Mouse (Mus musculus) stomach, embryonic 16.5 days (tissue): ENCODE data around the gene Wnt10b. TPM values are rescaled to one million over a fixed set of nuclear protein-coding genes. Genes with fewer than 3 reads are reported as not detected.
"Not testable (repeated sequence)": the region's sequence is repeated elsewhere in the genome, so short reads cannot be mapped to it uniquely, and the experiment has no call there.

Experiments
- ATAC-seq: fragments of 200-750 bp; cut with Nextera tagmentation; 2 replicates; pipeline ENCODE4 v1.8.0; 2017; ENCODE audit warnings: moderate number of reproducible peaks, moderate TSS enrichment; ENCODE audit not compliant: insufficient read depth, low FRiP score
- H3K27ac ChIP-seq: fragments of 300-500 bp; sonication (generic); 2 replicates; pipeline ENCODE4 v1.5.1; 2014; ENCODE audit warnings: low read length
- H3K27me3 ChIP-seq: fragments of 300-500 bp; sonication (generic); 2 replicates; pipeline ENCODE4 v1.6.1; 2014; ENCODE audit warnings: low read length, control low read depth, mixed read lengths; ENCODE audit not compliant: control insufficient read depth, insufficient read depth
- H3K36me3 ChIP-seq: fragments of 300-500 bp; sonication (generic); 2 replicates; pipeline ENCODE4 v1.6.1; 2014; ENCODE audit warnings: low read length; ENCODE audit not compliant: control insufficient read depth, insufficient read depth
- H3K4me1 ChIP-seq: fragments of 300-500 bp; sonication (generic); 2 replicates; pipeline ENCODE4 v1.6.1; 2014; ENCODE audit warnings: low read length, control low read depth, mixed read lengths; ENCODE audit not compliant: control insufficient read depth, insufficient read depth
- H3K4me2 ChIP-seq: fragments of 300-500 bp; sonication (generic); 2 replicates; pipeline ENCODE4 v1.6.1; 2014; ENCODE audit warnings: low read depth, low read length, mixed read lengths
- H3K4me3 ChIP-seq: fragments of 300-500 bp; sonication (generic); replicated peaks from 2 replicates; pipeline ENCODE4 v1.5.1; 2014; ENCODE audit warnings: mild to moderate bottlenecking, low read length
- H3K9ac ChIP-seq: fragments of 300-500 bp; sonication (generic); 2 replicates; pipeline ENCODE4 v1.6.1; 2014; ENCODE audit warnings: low read length
- H3K9me3 ChIP-seq: fragments of 300-500 bp; sonication (generic); replicated peaks from 2 replicates; pipeline ENCODE4 v1.6.1; 2016; ENCODE audit warnings: low read length, control low read depth; ENCODE audit not compliant: control insufficient read depth
- WGBS: fragments of 180-500 bp; shearing (Covaris S2); extraction: QIAGEN DNeasy Blood & Tissue Kit; methylation state at CpG from one replicate; pipeline ENCODE4 v1.1.7; 2014; 5-methylcytosine and 5-hydroxymethylcytosine counted together
- polyA plus RNA-seq: library from polyadenylated mRNA; unstranded; fragments of >200 nt; fragmentation: Nextera tagmentation; extraction: Ambion mirVana; gene quantifications from 2 replicates; pipeline ENCODE4 v1.2.1, GENCODE M21; 2015

Gene Wnt10b
- polyA plus RNA-seq: 0.14 TPM in 1 of 2 replicates, not detected in the other

DNA sequence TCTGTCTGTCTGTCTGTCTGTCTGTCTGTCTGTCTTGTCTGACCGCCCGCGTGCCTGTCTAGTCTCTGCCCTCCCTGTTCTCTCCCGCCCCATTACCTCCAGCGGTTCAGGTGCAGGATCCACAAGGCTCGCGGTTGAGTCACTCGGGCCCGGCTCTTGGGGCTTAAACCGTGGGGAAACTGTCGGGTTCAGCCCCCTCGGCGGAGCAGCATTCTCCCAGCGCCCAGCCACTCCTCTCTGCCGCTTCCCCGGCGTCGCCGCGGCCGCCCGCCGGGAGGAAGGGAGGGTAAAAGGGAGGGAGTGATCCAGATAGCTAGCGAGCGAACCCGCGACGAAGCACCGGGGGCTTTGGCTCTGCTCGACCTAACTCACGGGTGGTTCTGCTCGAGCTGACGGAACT, at the start of gene Wnt10b:
Wnt10b (minus strand) TSS at position 389 of the 400 bp plus-strand sequence.
- H3K9ac ChIP-seq: no peak within 1 kb of the TSS; the same call in 1 of the 2 replicates
- peak within 1 kb of the TSS; percentile 28 for H3K4me3 ChIP-seq
- no peak within 1 kb of the TSS for H3K27ac ChIP-seq
- H3K27me3 ChIP-seq: peaks cover 84% of the 10 kb centered on the region
- peak within 1 kb of the TSS; percentile 45 for H3K4me2 ChIP-seq
- no peak for ATAC-seq
- WGBS: under 1% methylated on average over 33 of the region's 33 CpGs
- no peaks in the 10 kb centered on the region for H3K9me3 ChIP-seq
- H3K4me1 ChIP-seq: peaks cover 29% of the 10 kb centered on the region
- H3K36me3 ChIP-seq: no peaks in the 10 kb centered on the region

GRCm38 (mm10) chr15:98827611-98828011, 49.7 kb upstream of the Wnt10b start:
- Histone ChIP-seq H3K4me1 (peaks cover 10% of the 10 kb centered on the region), H3K4me3 (no peak overlapping the region), H3K4me2 (no peak overlapping the region), H3K9ac (no peak overlapping the region), H3K9me3 (no peaks in the 10 kb centered on the region), H3K27me3 (no peaks in the 10 kb centered on the region), H3K27ac (no peak overlapping the region), H3K36me3 (peaks cover 13% of the 10 kb centered on the region)
- ATAC-seq: no peak
- WGBS: 88% methylated on average over 7 of the region's 7 CpGs

- no peak overlapping the region for H3K4me2 ChIP-seq
- no peaks in the 10 kb centered on the region for H3K27me3 ChIP-seq
- no peak overlapping the region for H3K9ac ChIP-seq
- WGBS: 59% methylated on average over 3 of the region's 3 CpGs
- no peak overlapping the region for H3K4me3 ChIP-seq
- peaks cover 21% of the 10 kb centered on the region for H3K36me3 ChIP-seq
- no peaks in the 10 kb centered on the region; the same call in 1 of the 2 replicates for H3K4me1 ChIP-seq
- no peak overlapping the region for H3K27ac ChIP-seq
- no peaks in the 10 kb centered on the region for H3K9me3 ChIP-seq
- no peak for ATAC-seq
Measured at GRCm38 (mm10) chr15:98823434-98823833, 45.5 kb upstream of the Wnt10b start.

DNA sequence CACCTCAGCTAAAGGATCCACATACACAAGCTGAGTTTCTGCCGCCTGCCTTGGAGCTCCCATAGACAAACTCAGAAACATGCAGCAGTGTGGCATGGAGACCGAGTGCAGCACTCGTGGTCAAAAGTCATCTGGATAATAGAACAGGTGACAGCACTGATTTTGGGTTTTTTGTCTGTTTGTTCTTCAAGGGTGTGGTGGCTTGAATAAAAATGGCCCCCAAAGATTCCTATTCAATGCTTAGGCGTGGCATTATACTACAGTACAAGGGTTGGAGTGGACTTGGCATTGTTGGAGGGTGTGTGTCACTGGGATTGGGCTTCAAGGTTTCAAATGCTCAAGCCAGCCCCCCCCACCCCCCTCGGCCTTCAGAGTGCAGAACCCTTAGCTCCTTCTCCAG, 44.2 kb upstream of the Wnt10b start:
- no peak overlapping the region for H3K9ac ChIP-seq
- H3K9me3 ChIP-seq: no peaks in the 10 kb centered on the region
- no peaks in the 10 kb centered on the region for H3K4me1 ChIP-seq
- no peak overlapping the region for H3K27ac ChIP-seq
- no peak for ATAC-seq
- no peak overlapping the region for H3K4me2 ChIP-seq
- WGBS: 82% methylated on average over 5 of the region's 5 CpGs
- peaks cover 21% of the 10 kb centered on the region for H3K36me3 ChIP-seq
- no peak overlapping the region for H3K4me3 ChIP-seq
- H3K27me3 ChIP-seq: no peaks in the 10 kb centered on the region

DNA sequence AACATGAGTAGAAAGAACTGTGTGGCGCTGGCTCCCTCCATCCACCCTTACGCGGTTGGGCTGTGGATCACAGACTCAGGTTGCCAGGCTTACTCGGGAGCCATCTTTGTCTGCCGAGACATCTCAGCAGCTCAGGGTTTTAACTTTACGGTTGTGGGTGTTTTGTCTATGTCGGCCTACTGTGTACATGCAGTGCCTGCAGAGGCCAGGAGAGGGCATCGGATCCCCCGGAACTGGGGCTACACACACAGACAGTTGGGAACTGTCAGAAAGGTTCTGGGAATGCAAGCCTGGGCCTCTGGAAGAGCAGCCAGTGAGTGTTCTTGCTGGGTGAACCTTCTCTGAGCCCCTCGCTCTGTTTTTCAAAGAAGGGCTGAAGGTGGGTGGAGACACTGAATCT, 43.5 kb upstream of the Wnt10b start:
- H3K36me3 ChIP-seq: peaks cover 21% of the 10 kb centered on the region
- 45% methylated on average over 10 of the region's 10 CpGs for WGBS

DNA sequence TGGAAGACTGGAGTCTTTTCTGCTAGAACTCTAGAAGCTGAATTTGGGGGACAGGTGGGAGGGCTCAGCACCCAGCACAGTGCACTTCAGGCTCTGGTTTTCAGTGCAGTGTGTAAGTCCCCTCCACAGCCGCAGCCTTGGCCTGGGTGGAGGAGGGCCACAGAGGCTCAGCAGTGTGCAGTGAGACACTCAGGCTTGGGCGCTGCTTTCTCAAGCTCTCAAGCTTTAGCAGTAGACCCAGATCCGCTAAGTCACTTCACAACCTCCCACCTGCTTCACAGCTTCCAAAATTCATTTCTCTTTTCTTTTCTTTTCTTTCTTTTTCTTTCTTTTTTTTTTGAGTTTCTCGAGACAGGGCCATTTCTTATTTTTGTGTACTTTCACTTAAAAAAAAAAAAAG, 43.0 kb upstream of the Wnt10b start:
- H3K9me3 ChIP-seq: no peaks in the 10 kb centered on the region
- peaks cover 21% of the 10 kb centered on the region for H3K36me3 ChIP-seq
- no peak overlapping the region for H3K4me3 ChIP-seq
- WGBS: 86% methylated on average over 4 of the region's 4 CpGs
- no peak for ATAC-seq
- no peak overlapping the region for H3K27ac ChIP-seq
- H3K9ac ChIP-seq: no peak overlapping the region
- no peak overlapping the region for H3K4me2 ChIP-seq
- H3K27me3 ChIP-seq: no peaks in the 10 kb centered on the region
- H3K4me1 ChIP-seq: no peaks in the 10 kb centered on the region

More for the DNA sequence above, 43.5 kb upstream of the Wnt10b start:
- Histone ChIP-seq H3K9me3 (no peaks in the 10 kb centered on the region), H3K4me1 (no peaks in the 10 kb centered on the region), H3K9ac (no peak overlapping the region), H3K27me3 (no peaks in the 10 kb centered on the region), H3K4me2 (no peak overlapping the region), H3K4me3 (no peak overlapping the region), H3K27ac (no peak overlapping the region)
- ATAC-seq: no peak

GRCm38 (mm10) chr15:98818171-98818570, 40.2 kb upstream of the Wnt10b start:
- ATAC-seq: no peak
- H3K27ac ChIP-seq: no peak overlapping the region
- H3K4me3 ChIP-seq: no peak overlapping the region
- no peaks in the 10 kb centered on the region for H3K4me1 ChIP-seq
- 89% methylated on average over 7 of the region's 7 CpGs for WGBS
- no peak overlapping the region for H3K9ac ChIP-seq
- H3K27me3 ChIP-seq: no peaks in the 10 kb centered on the region
- peaks cover 18% of the 10 kb centered on the region; the same call in 1 of the 2 replicates for H3K36me3 ChIP-seq
- H3K9me3 ChIP-seq: no peaks in the 10 kb centered on the region
- H3K4me2 ChIP-seq: no peak overlapping the region

DNA sequence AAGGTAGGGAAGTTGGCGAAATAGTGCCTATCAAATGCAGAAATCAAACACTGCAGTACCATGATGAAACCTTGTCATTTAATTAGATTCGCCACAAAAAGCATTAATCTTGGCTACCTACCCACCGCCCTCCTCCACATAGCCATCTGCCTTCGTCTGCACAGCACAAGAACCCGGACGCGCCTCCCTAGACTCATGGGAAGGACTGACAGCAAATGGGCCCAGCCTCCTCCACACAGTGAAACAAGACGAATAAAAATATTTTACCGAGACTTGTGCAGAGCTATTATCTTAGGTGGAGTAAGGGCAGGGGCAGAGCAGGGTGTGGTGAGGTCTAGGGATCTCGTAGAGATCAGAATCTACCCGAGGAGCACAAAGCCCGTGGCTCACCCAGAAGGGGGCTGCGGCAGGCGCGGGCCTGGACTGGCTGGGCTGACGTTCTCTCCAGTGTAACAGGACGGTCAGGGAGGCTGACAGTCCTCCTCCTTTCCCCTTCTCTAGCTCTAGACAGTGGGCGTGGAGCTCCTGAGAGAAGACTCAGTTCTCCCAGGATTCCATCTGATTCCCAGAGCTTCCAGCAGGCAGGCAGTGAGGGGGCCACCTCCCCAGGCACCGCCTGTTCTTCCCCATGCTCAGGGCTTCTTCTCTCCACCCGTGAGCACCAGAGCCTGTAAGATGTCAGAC, 34.9 kb upstream of the Wnt10b start:
- WGBS: 86% methylated on average over 20 of the region's 20 CpGs
- H3K36me3 ChIP-seq: peaks cover 15% of the 10 kb centered on the region; the same call in 1 of the 2 replicates

DNA sequence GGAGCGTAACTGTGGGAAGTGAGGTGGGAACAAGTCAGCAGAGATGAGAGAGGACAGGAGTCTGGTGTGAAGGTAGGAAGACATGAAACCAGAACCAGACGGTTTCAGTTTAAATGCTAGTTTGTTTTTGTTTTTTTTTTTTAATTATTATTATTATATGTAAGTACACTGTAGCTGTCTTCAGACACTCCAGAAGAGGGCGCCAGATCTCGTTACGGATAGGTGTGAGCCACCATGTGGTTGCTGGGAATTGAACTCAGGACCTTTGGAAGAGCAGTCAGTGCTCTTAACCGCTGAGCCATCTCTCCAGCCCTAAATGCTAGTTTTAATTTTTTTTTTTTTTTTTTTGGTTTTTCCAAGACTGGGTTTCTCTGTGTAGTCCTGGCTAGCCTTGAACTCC, 32.3 kb upstream of the Wnt10b start:
- H3K9me3 ChIP-seq, ATAC-seq, H3K4me3 ChIP-seq, H3K4me2 ChIP-seq, H3K27ac ChIP-seq, H3K9ac ChIP-seq: not testable (repeated sequence)
- Histone ChIP-seq H3K27me3 (peaks cover 46% of the 10 kb centered on the region), H3K4me1 (peaks cover 17% of the 10 kb centered on the region), H3K36me3 (peaks cover 15% of the 10 kb centered on the region; the same call in 1 of the 2 replicates)
- WGBS: 68% methylated on average over 6 of the region's 6 CpGs

More for the DNA sequence above, 34.9 kb upstream of the Wnt10b start:
- Histone ChIP-seq H3K4me2 (no peak overlapping the region), H3K27me3 (peaks cover 21% of the 10 kb centered on the region), H3K9ac (no peak overlapping the region), H3K27ac (no peak overlapping the region), H3K4me1 (peaks cover 3% of the 10 kb centered on the region; the same call in 1 of the 2 replicates), H3K9me3 (no peaks in the 10 kb centered on the region), H3K4me3 (no peak overlapping the region)
- ATAC-seq: no peak
